Mouse (Mus musculus) liver, postnatal 0 days (tissue): ENCODE measurements at regions not wholly inside any gene's neighbourhood (a gene's known extent, or its start where the extent isn't known, plus 50 kb on each side); places are given as distances from the start of the nearest gene placed in this dataset.

ENCODE experiments used
- CTCF ChIP-seq: sonication (generic); IDR thresholded peaks from 2 replicates; pipeline ENCODE4 v1.5.1; 2016; ENCODE audit warnings: antibody characterized with exemption, low read depth
- EP300 ChIP-seq: IDR thresholded peaks from 2 replicates; pipeline ENCODE4 v1.6.1; 2016; ENCODE audit warnings: antibody characterized with exemption, low read depth, mild to moderate bottlenecking

GRCm38 (mm10) chr13:56014006-56014405, 122.2 kb downstream of the H2afy start:
- no peak for TF ChIP-seq CTCF
- no peak for TF ChIP-seq EP300
